Mouse (Mus musculus) bone marrow, adult 2 months (tissue): ENCODE measurements around the gene Svs1. TPM values are rescaled to one million over a fixed set of nuclear protein-coding genes. Genes with fewer than 3 reads are reported as not detected.

ENCODE experiments used
- H3K27ac ChIP-seq: fragments of 200-500 bp; 2 replicates; pipeline ENCODE4 v1.5.1; 2012; ENCODE audit warnings: low read depth, mild to moderate bottlenecking, control low read depth, inconsistent platforms, low read length; ENCODE audit not compliant: control insufficient read depth, poor library complexity, insufficient read depth
- H3K4me1 ChIP-seq: fragments of 200-500 bp; 2 replicates; pipeline ENCODE4 v1.6.1; 2011; ENCODE audit warnings: low read length; ENCODE audit not compliant: control insufficient read depth, insufficient read depth
- H3K4me3 ChIP-seq: fragments of 200-500 bp; replicated peaks from 2 replicates; pipeline ENCODE3; 2011; ENCODE audit warnings: mild to moderate bottlenecking, low read depth, low read length, control low read depth; ENCODE audit not compliant: control insufficient read depth
- CTCF ChIP-seq: fragments of 200-500 bp; IDR thresholded peaks from 2 replicates; pipeline ENCODE4 v1.5.1; 2011; ENCODE audit warnings: low read length, control low read depth; ENCODE audit not compliant: control insufficient read depth, insufficient read depth
- POLR2A ChIP-seq: fragments of 200-500 bp; IDR thresholded peaks from 2 replicates; pipeline ENCODE4 v1.6.1; 2011; ENCODE audit warnings: low read depth, mild to moderate bottlenecking, control low read depth, low read length, borderline replicate concordance; ENCODE audit not compliant: control insufficient read depth
- WGBS: fragments of 180-500 bp; shearing (Covaris S2); methylation state at CpG from one replicate; pipeline ENCODE4 v1.1.7; 2018; 5-methylcytosine and 5-hydroxymethylcytosine counted together
- polyA plus RNA-seq: library from polyadenylated mRNA; stranded (reverse); fragments of >200 nt; gene quantifications from 2 replicates; pipeline ENCODE4 v1.2.4, GENCODE M21; 2011; ENCODE audit warnings: low replicate concordance; ENCODE audit not compliant: missing spikeins, insufficient read depth, insufficient read length

The Svs1 gene
- polyA plus RNA-seq, 1 experiment, result not detected

DNA sequence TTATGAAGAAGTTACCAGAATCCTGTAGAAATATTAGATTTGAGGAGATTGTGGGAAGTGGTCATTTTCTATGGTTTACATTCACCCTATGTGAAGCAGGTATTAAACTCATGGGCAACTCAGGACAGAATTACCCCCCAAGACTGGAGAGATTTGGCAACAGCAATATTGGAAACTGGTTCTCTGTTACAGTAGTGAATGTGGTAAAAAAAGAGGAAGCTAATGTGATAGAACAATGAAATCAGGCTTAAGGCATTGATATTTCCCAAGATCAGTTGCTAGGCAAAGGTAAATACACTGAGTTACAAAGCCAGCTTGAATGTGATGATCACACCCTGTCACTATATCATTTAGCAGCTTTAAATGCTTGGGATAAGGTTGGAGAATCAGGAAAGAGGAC, 18.8 kb upstream of the Svs1 start:
- H3K4me1 ChIP-seq, result no peaks in the 10 kb centered on the region
- TF ChIP-seq CTCF, result no peak
- no peak for TF ChIP-seq POLR2A
- no peak overlapping the region for H3K27ac ChIP-seq
- H3K4me3 ChIP-seq, result no peak overlapping the region

DNA sequence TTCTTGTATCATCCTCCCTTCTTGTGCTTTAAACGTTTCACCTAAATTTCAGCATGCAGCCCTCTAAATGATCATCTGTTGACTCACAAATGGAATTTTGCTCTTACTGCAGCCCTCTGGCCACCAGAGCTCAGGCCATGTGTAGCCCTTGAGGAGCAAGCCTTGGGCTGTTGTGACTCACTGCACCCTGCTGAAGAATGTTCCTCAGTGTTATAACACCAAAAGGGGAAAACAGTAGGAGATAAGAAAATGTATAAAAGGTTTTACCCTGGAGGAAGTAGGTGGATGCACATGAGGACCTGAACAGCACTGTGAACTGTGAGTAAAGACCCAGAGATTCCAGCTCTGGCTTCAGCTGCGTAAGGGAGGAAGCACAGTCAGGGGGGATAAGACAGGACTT, 12.0 kb upstream of the Svs1 start, which contains the start of gene Doxl2:
Doxl2 (plus strand) TSS at position 301 of the 400 bp plus-strand sequence.
- no peak within 1 kb of the TSS for H3K27ac ChIP-seq
- no peak within 1 kb of the TSS for H3K4me3 ChIP-seq
- 77% methylated on average over 2 of the region's 2 CpGs for WGBS
- no peak for TF ChIP-seq POLR2A
- no peak for TF ChIP-seq CTCF
- no peaks in the 10 kb centered on the region for H3K4me1 ChIP-seq

DNA sequence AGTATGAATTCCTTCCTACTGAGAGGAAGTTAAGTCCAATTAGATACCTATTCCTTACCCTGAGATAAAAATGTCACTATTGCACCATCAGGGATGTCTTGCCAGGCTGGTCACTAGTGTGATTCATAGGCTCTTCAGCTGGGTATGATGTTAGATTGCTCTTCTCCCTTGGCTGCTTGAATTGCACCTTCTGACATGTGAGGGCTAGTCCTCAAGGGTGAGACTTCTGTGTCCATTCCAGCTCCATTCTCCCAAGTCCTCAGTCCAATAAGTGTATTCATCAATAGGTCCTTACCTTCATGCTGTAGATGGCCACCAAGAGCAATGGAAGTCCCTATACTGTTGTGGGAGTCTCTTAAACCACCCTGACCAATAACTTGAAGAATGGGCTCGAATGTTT, 7.0 kb upstream of the Svs1 start:
- 57% methylated on average over 1 of the region's 1 CpGs for WGBS
- H3K4me3 ChIP-seq, result no peak overlapping the region
- TF ChIP-seq CTCF (no peak), POLR2A (no peak)
- H3K4me1 ChIP-seq, result no peaks in the 10 kb centered on the region
- H3K27ac ChIP-seq, result no peak overlapping the region

DNA sequence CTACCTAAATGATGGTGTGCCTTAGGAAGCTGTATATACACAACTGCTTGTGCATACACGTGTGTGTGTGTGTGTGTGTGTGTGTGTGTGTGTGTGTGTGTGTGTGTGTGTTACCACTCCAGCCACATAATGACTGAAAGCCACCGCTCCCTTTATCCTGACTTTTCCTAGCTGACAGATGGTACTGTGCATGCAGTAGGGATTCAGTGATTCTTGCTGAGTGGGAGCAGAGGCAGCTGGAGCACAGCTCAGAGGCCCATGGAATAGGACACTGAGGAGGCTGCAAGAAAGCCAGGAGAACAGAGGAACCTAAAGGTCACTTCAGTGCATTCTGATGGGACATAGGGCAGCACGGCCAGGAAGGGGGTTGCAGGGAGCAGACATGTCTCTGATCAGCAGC, 4.4 kb upstream of the Svs1 start:
- H3K4me3 ChIP-seq, result no peak overlapping the region
- no peak overlapping the region for H3K27ac ChIP-seq
- 69% methylated on average over 3 of the region's 3 CpGs for WGBS

DNA sequence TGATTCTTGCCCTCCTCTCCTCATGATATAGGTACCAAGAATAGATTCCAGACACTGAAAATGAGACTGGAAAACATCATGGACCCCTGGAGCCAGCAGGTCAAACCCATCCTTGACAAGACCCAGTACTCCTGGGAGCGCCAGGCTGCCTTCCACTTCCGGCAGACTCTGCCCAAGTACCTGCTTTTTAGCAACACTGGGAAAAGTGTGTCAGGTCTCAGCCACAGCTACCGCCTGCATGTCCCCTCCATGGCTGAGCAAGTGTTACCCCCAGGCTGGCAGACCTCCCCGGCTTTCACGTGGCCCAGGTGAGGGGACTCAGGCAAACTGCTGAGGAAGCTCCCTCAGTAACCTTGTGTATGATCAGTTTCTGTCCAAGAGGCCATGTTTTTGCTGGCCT, 3.3 kb downstream of the Svs1 start:
- TF ChIP-seq CTCF, result no peak
- no peak for TF ChIP-seq POLR2A
- WGBS, result 91% methylated on average over 5 of the region's 5 CpGs
- H3K4me1 ChIP-seq, result no peaks in the 10 kb centered on the region
- no peak overlapping the region for H3K4me3 ChIP-seq
- H3K27ac ChIP-seq, result no peak overlapping the region

More for the DNA sequence above, 4.4 kb upstream of the Svs1 start:
- TF ChIP-seq POLR2A, result no peak
- TF ChIP-seq CTCF, result no peak
- no peaks in the 10 kb centered on the region for H3K4me1 ChIP-seq

DNA sequence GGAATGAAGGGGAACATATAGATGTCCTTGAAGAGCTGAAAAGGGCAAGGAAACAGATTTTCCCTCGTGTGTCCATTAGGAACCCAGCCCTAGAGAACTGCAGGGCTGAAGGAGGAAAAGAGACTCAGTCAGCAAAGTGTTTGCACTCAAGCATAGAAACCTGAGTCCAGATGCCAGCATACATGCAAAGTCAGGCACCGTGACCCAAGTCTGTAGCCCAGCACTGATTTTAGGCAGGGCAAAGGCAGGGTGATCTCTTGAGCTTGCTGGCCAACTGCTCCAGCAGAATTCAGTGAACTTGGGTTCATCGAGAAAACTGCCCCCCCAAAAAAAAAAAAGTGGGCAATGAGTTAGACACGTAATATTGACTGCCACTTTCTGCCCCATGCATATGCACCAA, 5.3 kb downstream of the Svs1 start:
- TF ChIP-seq POLR2A (no peak), CTCF (no peak)
- no peaks in the 10 kb centered on the region for H3K4me1 ChIP-seq
- 66% methylated on average over 4 of the region's 4 CpGs for WGBS

DNA sequence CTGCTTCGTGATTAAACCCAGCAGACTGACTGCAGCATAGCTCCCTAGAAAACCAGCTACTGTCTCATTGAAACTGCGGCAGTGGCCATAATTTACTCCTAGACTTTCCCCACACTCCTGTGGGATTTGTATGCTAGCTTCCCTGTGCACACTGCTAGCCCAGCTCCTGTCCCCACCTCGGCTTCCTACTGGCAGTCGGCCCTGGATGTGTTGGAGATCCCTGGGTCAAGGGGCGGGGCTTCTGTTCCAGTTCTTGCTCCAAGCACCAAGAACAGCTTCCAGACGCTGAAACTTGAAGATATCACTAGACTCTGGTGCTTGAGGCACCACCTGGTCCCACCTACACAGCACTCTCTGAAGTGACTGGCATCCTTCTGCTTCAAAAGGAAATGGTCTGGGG, 11.5 kb downstream of the Svs1 start:
- H3K27ac ChIP-seq, result no peak overlapping the region
- WGBS, result 67% methylated on average over 6 of the region's 6 CpGs
- no peaks in the 10 kb centered on the region for H3K4me1 ChIP-seq
- no peak overlapping the region for H3K4me3 ChIP-seq
- TF ChIP-seq POLR2A, result no peak
- no peak for TF ChIP-seq CTCF

More for the DNA sequence above, 5.3 kb downstream of the Svs1 start:
- no peak overlapping the region for H3K4me3 ChIP-seq
- no peak overlapping the region for H3K27ac ChIP-seq

DNA sequence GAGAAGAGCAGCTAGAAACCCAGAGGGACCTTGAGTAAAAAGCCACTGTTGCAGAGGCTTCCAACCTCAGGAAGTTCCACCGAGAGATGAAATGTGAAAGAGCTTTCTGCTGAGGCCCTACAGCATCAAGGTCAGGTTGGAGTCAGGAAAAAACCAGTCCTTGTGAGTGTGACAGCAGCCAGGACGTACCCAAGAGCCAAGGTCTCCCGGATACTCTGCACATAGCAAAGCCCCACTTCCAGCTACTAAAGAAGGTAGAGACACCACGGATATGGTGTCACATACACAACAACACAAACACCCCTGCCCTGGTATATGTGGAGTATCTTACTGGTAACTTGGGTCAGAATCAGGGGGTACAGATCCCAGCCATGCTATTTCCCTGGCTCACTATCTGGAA, 12.1 kb downstream of the Svs1 start:
- WGBS, result 75% methylated on average over 4 of the region's 4 CpGs
- no peak overlapping the region for H3K27ac ChIP-seq
- TF ChIP-seq CTCF (no peak), POLR2A (no peak)

DNA sequence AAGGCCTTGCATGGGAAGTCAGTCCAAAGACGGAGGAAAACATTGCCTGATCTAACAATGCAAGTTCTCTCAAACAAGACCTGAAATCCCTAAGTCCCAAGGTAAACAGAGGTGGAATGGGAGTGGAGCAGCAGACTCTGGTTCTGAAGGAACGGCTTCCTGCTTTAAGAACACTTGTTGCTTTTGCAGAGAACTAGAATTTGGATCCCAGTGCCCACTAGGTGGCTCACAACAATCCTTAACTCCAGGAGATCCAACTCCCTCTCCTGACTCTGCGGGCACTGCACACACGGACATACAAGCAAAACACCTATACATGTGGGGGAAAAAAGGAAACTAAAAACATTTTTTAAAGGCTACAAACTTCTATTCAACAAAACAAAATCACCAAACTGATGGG, 16.7 kb downstream of the Svs1 start:
- H3K4me3 ChIP-seq, result no peak overlapping the region
- WGBS, result 71% methylated on average over 4 of the region's 4 CpGs
- H3K4me1 ChIP-seq, result no peaks in the 10 kb centered on the region
- TF ChIP-seq CTCF (no peak), POLR2A (no peak)
- H3K27ac ChIP-seq, result no peak overlapping the region

More for the DNA sequence above, 12.1 kb downstream of the Svs1 start:
- Histone ChIP-seq H3K4me3 (no peak overlapping the region), H3K4me1 (no peaks in the 10 kb centered on the region)
